Mouse (Mus musculus): Measurements from ENCODE around the gene Akap13.

The Akap13 gene

GRCm38 (mm10) chr7:75515472-75515871, 60.1 kb downstream of the Akap13 start:
- no peak for DNase-seq (ENCODE audit: low spot score in 2 of 2)

- DNase-seq (ENCODE audit: low spot score in 2 of 2) = no peak
Observed at GRCm38 (mm10) chr7:75516716-75517619, 61.6 kb downstream of the Akap13 start.

- no peak for DNase-seq (ENCODE audit: low spot score in 2 of 2)
Observed at GRCm38 (mm10) chr7:75520531-75520930, 65.2 kb downstream of the Akap13 start.

- no peak for DNase-seq (ENCODE audit: low spot score in 2 of 2)
Observed at GRCm38 (mm10) chr7:75521199-75521598, 65.9 kb downstream of the Akap13 start.

GRCm38 (mm10) chr7:75522226-75522625, 66.9 kb downstream of the Akap13 start:
- DNase-seq (ENCODE audit: low spot score in 2 of 2) = no peak

- DNase-seq (ENCODE audit: low spot score in 2 of 2) = no peak
Observed at GRCm38 (mm10) chr7:75524789-75525569, 69.6 kb downstream of the Akap13 start.

- no peak for DNase-seq (ENCODE audit: low spot score in 2 of 2)
Observed at GRCm38 (mm10) chr7:75525716-75526401, 70.5 kb downstream of the Akap13 start.

GRCm38 (mm10) chr7:75528751-75529150, 73.4 kb downstream of the Akap13 start:
- no peak for DNase-seq (ENCODE audit: low spot score in 2 of 2)

GRCm38 (mm10) chr7:75529857-75530437, 74.6 kb downstream of the Akap13 start:
- DNase-seq (ENCODE audit: low spot score in 2 of 2) = peak; percentile 45 to 60

- DNase-seq (ENCODE audit: low spot score in 2 of 2) = no peak
Observed at GRCm38 (mm10) chr7:75530642-75531041, 75.3 kb downstream of the Akap13 start.

- DNase-seq (ENCODE audit: low spot score in 2 of 2) = no peak
Observed at GRCm38 (mm10) chr7:75533079-75533478, 77.7 kb downstream of the Akap13 start.

- DNase-seq (ENCODE audit: low spot score in 2 of 2) = no peak
Observed at GRCm38 (mm10) chr7:75536298-75536697, 81.0 kb downstream of the Akap13 start.

GRCm38 (mm10) chr7:75537567-75537966, 82.2 kb downstream of the Akap13 start:
- peak; percentile 29 to 32 for DNase-seq (ENCODE audit: low spot score in 2 of 2)

GRCm38 (mm10) chr7:75538513-75538912, 83.2 kb downstream of the Akap13 start:
- no peak for DNase-seq (ENCODE audit: low spot score in 2 of 2)

- DNase-seq (ENCODE audit: low spot score in 2 of 2) = no peak
Observed at GRCm38 (mm10) chr7:75539168-75539567, 83.8 kb downstream of the Akap13 start.

GRCm38 (mm10) chr7:75549856-75550255, 94.5 kb downstream of the Akap13 start:
- DNase-seq (ENCODE audit: low spot score in 2 of 2) = no peak

GRCm38 (mm10) chr7:75550791-75551336, 95.5 kb downstream of the Akap13 start:
- DNase-seq (ENCODE audit: low spot score in 2 of 2) = no peak

GRCm38 (mm10) chr7:75553002-75553666, 97.8 kb downstream of the Akap13 start:
- no peak for DNase-seq (ENCODE audit: low spot score in 2 of 2)

- no peak for DNase-seq (ENCODE audit: low spot score in 2 of 2)
Observed at GRCm38 (mm10) chr7:75553667-75554045, 98.3 kb downstream of the Akap13 start.

GRCm38 (mm10) chr7:75554065-75554464, 98.7 kb downstream of the Akap13 start:
- DNase-seq (ENCODE audit: low spot score in 2 of 2) = no peak

GRCm38 (mm10) chr7:75555940-75556339, 100.6 kb downstream of the Akap13 start:
- DNase-seq (ENCODE audit: low spot score in 2 of 2) = no peak

All from spleen, postnatal 36 days (tissue).